Mouse (Mus musculus) megakaryocyte, embryonic 14.5 days (primary cell): ENCODE measurements around the gene Rnf214.

Experiments used
- FLI1 ChIP-seq: IDR thresholded peaks from 2 replicates; pipeline ENCODE4 v1.6.1; 2012; ENCODE audit warnings: low read length, inconsistent platforms, mixed read lengths
- GATA1 ChIP-seq: IDR thresholded peaks from 3 replicates; pipeline ENCODE4 v1.6.1; 2012; ENCODE audit warnings: mixed read lengths, low read length, inconsistent platforms, borderline replicate concordance

DNA sequence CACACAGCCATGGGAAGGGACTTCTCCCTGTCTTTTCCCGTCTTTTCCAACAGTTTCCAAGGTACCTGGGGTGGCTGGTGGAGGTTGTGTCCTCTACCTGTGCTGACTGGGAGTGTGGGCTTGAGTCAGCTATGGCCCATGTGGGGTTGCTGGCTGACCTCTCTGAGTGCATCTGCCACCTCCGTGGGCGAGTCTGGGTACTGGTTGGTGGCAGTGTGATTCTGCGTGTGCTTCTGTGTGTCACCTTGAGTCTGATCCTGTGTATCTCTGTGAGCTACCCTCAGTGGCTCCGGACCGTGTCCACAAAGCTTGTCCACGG is 66.8 kb downstream of the Rnf214 start:
- TF ChIP-seq GATA1 (no peak), FLI1 (no peak)
